Mouse (Mus musculus) kidney, embryonic 14.5 days (tissue): ENCODE data around the gene Stx6. TPM values are rescaled to one million over a fixed set of nuclear protein-coding genes. Genes with fewer than 3 reads are reported as not detected.
"Not testable (repeated sequence)": the region's sequence is repeated elsewhere in the genome, so short reads cannot be mapped to it uniquely, and the experiment has no call there.

ENCODE experiments used
- ATAC-seq: fragments of 200-750 bp; cut with Nextera tagmentation; 2 replicates; pipeline ENCODE4 v1.8.0; 2017; ENCODE audit warnings: moderate number of reproducible peaks, mild to moderate bottlenecking, moderate TSS enrichment, moderate library complexity; ENCODE audit not compliant: low FRiP score, low TSS enrichment
- H3K27ac ChIP-seq: fragments of 300-500 bp; sonication (generic); 2 replicates; pipeline ENCODE4 v1.5.1; 2014; ENCODE audit warnings: low read depth, mild to moderate bottlenecking, low read length, moderate library complexity, mixed read lengths
- H3K27me3 ChIP-seq: fragments of 300-500 bp; sonication (generic); 2 replicates; pipeline ENCODE4 v1.6.1; 2014; ENCODE audit warnings: mild to moderate bottlenecking, low read length; ENCODE audit not compliant: control insufficient read depth, insufficient read depth
- H3K36me3 ChIP-seq: fragments of 300-500 bp; sonication (generic); 2 replicates; pipeline ENCODE4 v1.6.1; 2014; ENCODE audit warnings: low read length, mixed read lengths; ENCODE audit not compliant: control insufficient read depth, insufficient read depth
- H3K4me1 ChIP-seq: fragments of 300-500 bp; sonication (generic); 2 replicates; pipeline ENCODE4 v1.6.1; 2014; ENCODE audit warnings: low read length, mixed read lengths; ENCODE audit not compliant: control insufficient read depth, insufficient read depth
- H3K4me2 ChIP-seq: fragments of 300-500 bp; sonication (generic); replicated peaks from 2 replicates; pipeline ENCODE4 v1.6.1; 2014; ENCODE audit warnings: low read depth, mild to moderate bottlenecking, low read length
- H3K4me3 ChIP-seq: fragments of 300-500 bp; sonication (generic); 2 replicates; pipeline ENCODE4 v1.5.1; 2014; ENCODE audit warnings: mild to moderate bottlenecking, low read length
- H3K9ac ChIP-seq: fragments of 300-500 bp; sonication (generic); 2 replicates; pipeline ENCODE4 v1.6.1; 2014; ENCODE audit warnings: low read depth, mild to moderate bottlenecking, low read length, moderate library complexity
- H3K9me3 ChIP-seq: fragments of 300-500 bp; sonication (generic); 2 replicates; pipeline ENCODE4 v1.6.1; 2016; ENCODE audit warnings: low read length; ENCODE audit not compliant: control insufficient read depth
- WGBS: fragments of 180-500 bp; shearing (Covaris S2); extraction: QIAGEN DNeasy Blood & Tissue Kit; methylation state at CpG from one replicate; pipeline ENCODE4 v1.1.7; 2014; 5-methylcytosine and 5-hydroxymethylcytosine counted together
- polyA plus RNA-seq: library from polyadenylated mRNA; unstranded; fragments of >200 nt; fragmentation: Nextera tagmentation; extraction: Ambion mirVana; gene quantifications from 2 replicates; pipeline ENCODE4 v1.2.1, GENCODE M21; 2014

The Stx6 gene
- polyA plus RNA-seq, 1 experiment from 2014 or later: 86.8 TPM

GRCm38 (mm10) chr1:155149403-155149802, 9.1 kb upstream of the Stx6 start:
- no peak for ATAC-seq
- Histone ChIP-seq H3K36me3 (no peaks in the 10 kb centered on the region), H3K4me2 (no peak overlapping the region), H3K9me3 (no peaks in the 10 kb centered on the region), H3K27me3 (no peaks in the 10 kb centered on the region), H3K4me3 (no peak overlapping the region), H3K9ac (no peak overlapping the region), H3K27ac (no peak overlapping the region), H3K4me1 (0 out of 2 replicates have a peak, but pooled peaks cover 2% of the 10 kb centered on the region)
- WGBS: 89% methylated on average over 3 of the region's 3 CpGs

- 81% methylated on average over 5 of the region's 5 CpGs for WGBS
- no peak overlapping the region for H3K27ac ChIP-seq
- no peaks in the 10 kb centered on the region for H3K4me1 ChIP-seq
- no peak overlapping the region for H3K4me3 ChIP-seq
- H3K9me3 ChIP-seq: no peaks in the 10 kb centered on the region
- H3K4me2 ChIP-seq: no peak overlapping the region
- no peaks in the 10 kb centered on the region for H3K36me3 ChIP-seq
- no peak overlapping the region for H3K9ac ChIP-seq
- no peak for ATAC-seq
- H3K27me3 ChIP-seq: no peaks in the 10 kb centered on the region
Measured at GRCm38 (mm10) chr1:155150821-155151220, 7.7 kb upstream of the Stx6 start.

GRCm38 (mm10) chr1:155153906-155154305, 4.6 kb upstream of the Stx6 start:
- Histone ChIP-seq H3K4me2 (no peak overlapping the region), H3K4me1 (no peaks in the 10 kb centered on the region), H3K27me3 (no peaks in the 10 kb centered on the region), H3K36me3 (no peaks in the 10 kb centered on the region), H3K9ac (no peak overlapping the region), H3K27ac (no peak overlapping the region), H3K4me3 (no peak overlapping the region), H3K9me3 (no peaks in the 10 kb centered on the region)
- no peak for ATAC-seq
- 71% methylated on average over 4 of the region's 4 CpGs for WGBS

GRCm38 (mm10) chr1:155158970-155159484, 512 bp downstream of the Stx6 start:
- H3K9me3 ChIP-seq: no peaks in the 10 kb centered on the region
- H3K4me3 ChIP-seq: peak overlapping the region; percentile 95
- ATAC-seq: peak; percentile 75
- no peaks in the 10 kb centered on the region for H3K36me3 ChIP-seq
- under 1% methylated on average over 45 of the region's 46 CpGs for WGBS
- H3K4me1 ChIP-seq: no peaks in the 10 kb centered on the region
- no peaks in the 10 kb centered on the region for H3K27me3 ChIP-seq
- peak overlapping the region; percentile 69 for H3K27ac ChIP-seq
- peak overlapping the region; percentile 79 for H3K9ac ChIP-seq
- H3K4me2 ChIP-seq: peak overlapping the region; percentile 61

GRCm38 (mm10) chr1:155167453-155167852, 8.9 kb downstream of the Stx6 start:
- no peaks in the 10 kb centered on the region for H3K27me3 ChIP-seq
- ATAC-seq: no peak
- H3K4me3 ChIP-seq: no peak overlapping the region
- no peak overlapping the region for H3K9ac ChIP-seq
- no peaks in the 10 kb centered on the region for H3K9me3 ChIP-seq
- H3K4me2 ChIP-seq: no peak overlapping the region
- no peaks in the 10 kb centered on the region for H3K36me3 ChIP-seq
- WGBS: 90% methylated on average over 3 of the region's 3 CpGs
- no peaks in the 10 kb centered on the region for H3K4me1 ChIP-seq
- H3K27ac ChIP-seq: no peak overlapping the region

GRCm38 (mm10) chr1:155169935-155170334, 11.4 kb downstream of the Stx6 start:
- ATAC-seq: no peak
- H3K4me3 ChIP-seq: no peak overlapping the region
- no peak overlapping the region for H3K9ac ChIP-seq
- H3K4me1 ChIP-seq: no peaks in the 10 kb centered on the region
- no peaks in the 10 kb centered on the region for H3K9me3 ChIP-seq
- no peak overlapping the region for H3K27ac ChIP-seq
- no peak overlapping the region for H3K4me2 ChIP-seq
- peaks cover 2% of the 10 kb centered on the region; the same call in 1 of the 2 replicates for H3K36me3 ChIP-seq
- no peaks in the 10 kb centered on the region for H3K27me3 ChIP-seq

GRCm38 (mm10) chr1:155172895-155173643, 14.6 kb downstream of the Stx6 start:
- Histone ChIP-seq H3K4me3 (no peak overlapping the region), H3K36me3 (peaks cover 23% of the 10 kb centered on the region), H3K27ac (no peak overlapping the region), H3K27me3 (no peaks in the 10 kb centered on the region), H3K9ac (no peak overlapping the region), H3K4me2 (no peak overlapping the region), H3K4me1 (no peaks in the 10 kb centered on the region), H3K9me3 (no peaks in the 10 kb centered on the region)
- WGBS: 84% methylated on average over 3 of the region's 3 CpGs
- ATAC-seq: no peak

- H3K4me3 ChIP-seq, ATAC-seq, H3K4me2 ChIP-seq, H3K27me3 ChIP-seq, H3K27ac ChIP-seq, H3K4me1 ChIP-seq, H3K9me3 ChIP-seq, H3K9ac ChIP-seq: not testable (repeated sequence)
- peaks cover 25% of the 10 kb centered on the region for H3K36me3 ChIP-seq
- WGBS: 89% methylated on average over 1 of the region's 1 CpGs
Measured at GRCm38 (mm10) chr1:155173644-155174016, 15.1 kb downstream of the Stx6 start.

GRCm38 (mm10) chr1:155174424-155174823, 15.9 kb downstream of the Stx6 start:
- no peak overlapping the region for H3K27ac ChIP-seq
- no peak overlapping the region for H3K9ac ChIP-seq
- whole genome bisulfite sequencing: 83% methylated on average over 1 of the region's 1 CpGs
- H3K4me2 ChIP-seq: no peak overlapping the region
- no peaks in the 10 kb centered on the region for H3K9me3 ChIP-seq
- H3K4me3 ChIP-seq: no peak overlapping the region
- no peaks in the 10 kb centered on the region for H3K27me3 ChIP-seq
- no peak for ATAC-seq
- H3K4me1 ChIP-seq: no peaks in the 10 kb centered on the region
- peaks cover 25% of the 10 kb centered on the region for H3K36me3 ChIP-seq
